Mouse (Mus musculus) olfactory bulb, adult 2 months (tissue): ENCODE data around the gene Fem1a.

Source experiments
- CTCF ChIP-seq: fragments of 200-500 bp; IDR thresholded peaks from 2 replicates; pipeline ENCODE4 v1.5.1; 2012; ENCODE audit warnings: low read depth, mild to moderate bottlenecking, low read length, moderate library complexity; ENCODE audit not compliant: insufficient read depth
- POLR2A ChIP-seq: fragments of 200-500 bp; IDR thresholded peaks from 2 replicates; pipeline ENCODE4 v1.6.1; 2012; ENCODE audit warnings: mild to moderate bottlenecking, low read depth, low read length, moderate library complexity; ENCODE audit not compliant: insufficient read depth

DNA sequence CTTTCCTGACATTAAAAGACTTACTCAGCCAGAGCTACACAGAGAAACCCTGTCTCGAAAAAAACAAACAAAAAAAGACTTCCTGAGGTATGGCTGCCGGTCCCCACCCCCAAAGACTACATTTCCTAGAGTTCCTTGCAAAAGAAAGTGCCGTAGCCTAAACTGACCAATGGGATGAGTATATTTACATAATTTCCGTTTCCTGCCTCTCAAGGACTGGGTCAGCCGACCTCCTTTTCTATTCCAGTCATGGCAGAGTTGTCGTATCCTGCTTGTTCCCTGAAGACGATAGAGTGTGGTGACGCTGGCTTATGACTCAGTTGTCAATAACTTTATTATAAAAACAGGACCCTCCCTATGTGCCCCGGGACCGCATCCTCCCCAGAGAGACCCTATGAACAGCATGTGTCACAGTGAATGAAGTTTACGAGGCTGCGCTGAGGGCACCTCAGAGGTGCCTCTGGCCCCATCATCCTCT, 12.6 kb downstream of the Fem1a start:
- TF ChIP-seq CTCF (no peak), POLR2A (no peak; the same call in 1 of the 2 replicates)
